Mouse (Mus musculus) CD4-positive, CD25-positive, alpha-beta regulatory T cell, adult 2 months (primary cell): ENCODE measurements around the gene Micall1.

Experiments used
- DNase-seq: peaks from one replicate; pipeline ENCODE4 v3.0.0-alpha.2; 2012; ENCODE audit warnings: low read depth, low spot score

Gene Micall1

DNA sequence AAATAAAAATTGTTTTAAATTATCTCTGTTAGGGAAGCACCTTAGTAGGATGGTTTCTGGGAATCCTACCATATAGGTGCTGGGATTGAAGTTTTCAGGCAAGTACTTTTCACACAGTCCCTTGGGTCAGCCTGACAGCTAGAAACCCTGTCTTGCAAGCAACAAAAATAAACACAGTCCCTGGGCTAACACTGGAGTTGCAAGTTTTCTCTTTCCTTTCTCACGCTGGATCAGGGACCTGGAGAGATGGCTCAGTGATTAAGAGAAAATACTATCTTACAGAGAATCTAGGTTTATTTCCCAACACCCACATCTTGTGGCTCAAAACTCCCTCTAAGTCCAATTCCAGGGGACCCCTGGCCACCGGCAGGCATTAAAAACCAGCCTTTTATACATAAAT is 11.6 kb upstream of the Micall1 start:
- no peak for DNase-seq

DNA sequence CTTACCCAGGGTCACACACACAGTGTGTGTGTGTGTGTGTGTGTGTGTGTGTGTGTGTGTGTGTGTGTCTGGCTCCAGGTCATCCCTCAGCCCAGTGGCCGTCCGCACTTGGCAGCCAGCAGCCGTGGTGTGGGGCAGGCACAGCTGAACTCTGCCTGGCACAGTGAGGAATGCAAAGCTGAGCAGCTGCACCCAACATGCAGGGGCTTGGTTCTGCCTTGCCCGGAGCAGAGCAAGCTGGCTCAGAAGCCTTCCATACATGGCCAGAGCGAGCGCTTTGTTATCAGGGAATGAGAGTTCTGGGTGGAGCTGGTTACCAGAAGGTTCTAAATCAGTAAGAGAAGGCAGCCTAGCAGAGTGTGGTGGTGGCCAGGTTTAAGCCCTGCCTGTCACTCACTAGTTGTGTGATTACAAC is 11.1 kb upstream of the Micall1 start:
- no peak for DNase-seq

DNA sequence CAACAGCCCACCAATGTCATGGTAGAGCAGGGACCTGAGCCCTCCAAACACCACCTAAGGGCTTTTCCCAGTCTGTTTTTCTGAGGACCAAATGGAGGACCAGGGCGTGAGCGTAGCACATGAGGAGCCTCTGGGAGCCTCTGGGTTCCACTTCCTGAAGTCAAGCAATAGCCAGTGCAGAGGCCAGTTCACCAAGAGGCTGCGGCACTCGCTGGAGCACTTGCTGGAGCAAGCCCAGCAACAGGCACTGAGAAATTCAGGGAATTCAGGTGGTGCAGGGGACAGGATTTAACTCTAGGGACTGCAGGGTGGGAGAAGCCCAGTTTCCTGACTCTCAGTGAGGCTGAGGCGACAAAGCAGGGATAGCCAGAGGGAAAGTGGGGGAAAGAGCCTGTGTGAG is 10.5 kb upstream of the Micall1 start:
- DNase-seq, result no peak

DNA sequence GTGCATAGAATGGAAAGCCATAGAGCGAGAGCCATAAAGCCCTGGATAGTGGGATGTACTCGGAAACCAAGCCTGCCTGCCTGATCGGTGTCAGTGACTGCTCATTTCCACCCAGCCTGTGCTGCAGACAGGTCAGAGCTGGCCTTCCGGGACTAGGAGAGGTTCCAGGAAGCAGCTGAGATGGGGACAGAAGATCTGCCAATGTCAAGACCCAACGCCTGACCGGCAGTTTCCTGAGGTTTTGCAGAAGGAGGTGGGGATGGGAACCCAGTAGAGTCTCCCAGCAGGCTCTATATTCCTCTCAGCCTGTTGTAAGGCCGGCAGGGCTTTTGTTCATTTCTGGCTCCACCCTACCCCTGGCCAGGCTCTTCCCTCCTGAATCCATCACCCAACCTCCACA is 9.8 kb upstream of the Micall1 start:
- no peak for DNase-seq

DNA sequence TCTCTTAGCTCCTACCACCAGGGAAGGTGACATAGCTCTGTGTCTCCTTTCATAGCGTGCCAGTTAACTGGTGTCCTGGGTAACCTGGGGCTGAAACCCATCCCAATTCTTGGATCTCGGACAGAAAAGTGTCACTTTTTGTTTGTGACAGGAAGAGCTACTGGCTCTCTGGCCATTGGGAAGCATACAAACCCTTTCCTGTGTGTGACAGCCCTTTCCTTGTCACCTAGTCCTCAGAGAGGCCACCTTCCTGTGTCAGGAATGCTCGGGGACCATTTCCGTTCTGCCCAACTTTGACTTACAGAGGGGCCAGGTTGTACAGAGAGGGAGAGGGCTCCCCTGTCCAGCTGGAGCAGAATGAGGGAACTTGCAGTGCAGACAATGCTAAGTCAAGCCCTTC is 9.2 kb upstream of the Micall1 start:
- DNase-seq, result no peak

DNA sequence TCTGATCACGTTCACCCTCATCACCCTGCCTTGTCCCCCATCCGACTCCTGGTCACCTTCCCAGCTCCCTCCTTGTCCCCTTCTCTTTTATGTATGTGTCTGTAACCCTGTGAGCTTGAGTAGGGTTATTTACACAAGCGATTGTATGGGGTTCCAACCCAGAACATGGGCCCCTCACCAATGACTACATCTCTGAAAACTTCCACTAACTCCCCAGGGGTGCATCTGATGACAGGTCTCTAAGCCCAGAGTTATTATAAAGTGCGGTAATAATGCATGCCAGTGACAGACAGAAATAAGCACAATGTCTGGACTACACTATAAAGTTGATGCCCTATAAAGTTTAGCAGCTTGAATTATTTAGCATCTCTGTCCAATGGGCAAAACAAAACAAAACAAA is 8.3 kb upstream of the Micall1 start:
- no peak for DNase-seq

DNA sequence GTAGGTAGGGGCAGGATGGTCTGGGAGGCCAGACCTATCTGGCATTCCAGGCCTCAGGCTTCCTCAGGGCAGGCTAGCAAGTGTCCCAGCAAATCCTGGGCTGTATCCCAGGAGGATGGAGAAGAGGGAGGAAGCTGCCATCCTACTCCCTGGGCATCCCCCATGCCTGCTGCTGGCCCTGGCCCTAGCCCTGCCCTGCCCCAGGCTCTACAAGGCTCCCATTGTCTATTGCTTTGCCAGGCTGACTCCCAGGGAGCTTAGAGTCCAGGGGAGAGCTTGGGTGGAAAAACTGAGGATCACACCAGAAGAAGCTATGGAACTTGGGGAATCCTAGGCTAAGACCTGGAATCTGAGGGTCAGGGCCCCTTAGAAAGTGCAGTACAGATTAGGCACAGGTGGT is 7.2 kb upstream of the Micall1 start:
- DNase-seq, result no peak

DNA sequence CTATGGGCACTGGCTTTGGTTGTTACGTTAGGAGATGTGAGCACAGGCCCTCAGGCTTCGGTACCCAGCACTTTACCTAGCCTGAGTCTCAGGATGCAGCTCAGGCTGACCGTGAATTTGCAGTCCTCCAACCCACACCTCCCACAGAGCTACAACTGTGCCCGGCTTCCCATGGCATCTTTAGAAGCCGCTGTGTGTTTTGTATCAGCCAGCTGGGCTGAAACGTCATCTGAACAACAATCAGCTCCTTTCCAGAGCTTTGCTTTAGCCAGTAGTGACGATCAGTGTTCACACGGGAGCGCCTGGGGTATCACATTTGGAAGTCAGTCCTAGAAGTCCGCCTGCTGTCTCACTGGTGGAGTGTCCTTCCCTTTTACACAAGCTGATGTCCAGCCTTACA is 5.4 kb upstream of the Micall1 start:
- DNase-seq, result no peak

DNA sequence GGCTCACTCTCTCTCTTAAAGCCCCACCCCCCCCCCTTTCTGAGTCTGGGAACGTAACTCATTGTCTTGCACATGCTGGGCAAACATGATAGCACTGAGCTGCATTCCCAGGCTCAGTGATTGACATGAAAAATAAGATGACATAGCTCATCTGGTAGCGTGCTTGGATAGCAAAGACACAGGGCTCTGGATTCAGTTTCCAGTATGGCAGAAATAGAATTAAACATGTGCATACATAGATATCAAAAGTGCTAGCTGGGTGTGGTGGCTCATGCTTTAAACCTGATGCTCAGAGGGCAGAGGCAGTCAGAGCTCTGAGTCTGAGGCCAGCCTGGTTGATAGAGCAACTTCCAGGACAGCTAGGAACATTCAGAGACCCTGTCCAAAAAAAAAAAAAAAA is 2.9 kb upstream of the Micall1 start:
- DNase-seq, result no peak

DNA sequence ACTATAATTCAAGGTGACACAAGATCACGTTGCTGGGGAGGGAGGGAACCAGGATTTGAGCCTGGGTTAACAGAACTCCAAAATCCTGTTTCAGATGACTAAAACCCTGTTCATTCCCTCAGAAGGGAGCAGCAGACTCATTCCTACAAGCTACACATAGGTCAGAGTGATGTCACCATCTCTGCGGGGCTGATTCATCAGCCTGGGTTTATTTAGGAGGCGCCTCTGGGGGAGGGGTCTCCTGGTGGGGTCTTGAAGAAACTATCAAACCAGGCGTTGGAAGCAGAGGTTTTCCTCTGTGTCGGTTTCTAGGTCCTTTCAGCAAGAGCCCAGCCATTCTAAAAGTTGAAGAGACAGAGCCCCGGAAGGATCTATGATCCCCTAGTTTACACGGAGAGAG is 732 bp upstream of the Micall1 start:
- DNase-seq, result no peak

DNA sequence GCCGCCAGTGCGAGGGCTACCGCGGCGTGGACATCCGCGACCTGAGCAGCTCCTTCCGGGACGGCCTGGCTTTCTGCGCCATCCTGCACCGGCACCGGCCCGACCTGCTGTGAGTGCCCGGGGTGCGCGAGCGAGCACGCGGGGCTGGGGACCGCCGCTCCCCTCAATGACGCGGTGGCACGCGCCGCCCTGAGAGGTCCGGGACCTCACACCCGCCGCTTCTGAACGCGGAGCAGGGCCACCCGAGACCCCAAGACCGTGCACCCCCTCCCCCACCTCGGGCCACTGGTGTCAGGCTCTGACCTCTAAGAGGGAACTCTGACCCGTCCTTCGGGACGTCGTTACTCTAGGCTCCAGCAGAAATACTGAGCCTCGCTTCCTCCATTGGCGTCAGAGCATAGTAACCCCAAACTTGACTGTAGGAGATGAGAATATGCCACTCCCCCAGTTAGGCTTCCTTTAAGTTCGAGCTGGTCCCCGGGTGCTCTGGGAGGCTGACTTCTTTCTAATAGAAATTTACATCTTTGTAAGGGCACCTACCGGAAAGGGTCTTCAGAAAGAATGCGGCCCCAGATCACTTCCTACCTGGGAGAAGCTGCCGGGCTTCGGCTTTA is 730 bp downstream of the Micall1 start:
- DNase-seq, result peak; percentile 62

DNA sequence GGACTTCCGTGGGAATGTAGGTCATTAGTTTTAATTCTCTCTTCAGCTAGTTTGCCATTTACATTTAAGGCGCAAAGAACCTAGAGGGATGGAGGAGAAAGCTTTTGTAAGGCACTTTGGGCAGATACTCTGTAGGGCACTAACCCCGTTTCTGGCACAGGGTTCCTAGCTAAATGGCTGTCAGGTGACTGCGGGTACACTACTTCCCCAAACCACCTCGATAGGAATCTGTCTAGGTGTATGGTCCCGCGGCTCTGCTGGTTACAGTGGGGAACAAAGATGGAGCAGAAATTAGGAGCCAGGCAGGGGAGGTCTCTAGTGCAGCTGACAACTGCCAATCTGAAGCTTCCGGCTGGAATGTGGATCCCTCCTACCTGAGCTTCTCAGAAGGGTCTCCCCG is 1.3 kb downstream of the Micall1 start:
- DNase-seq, result no peak

DNA sequence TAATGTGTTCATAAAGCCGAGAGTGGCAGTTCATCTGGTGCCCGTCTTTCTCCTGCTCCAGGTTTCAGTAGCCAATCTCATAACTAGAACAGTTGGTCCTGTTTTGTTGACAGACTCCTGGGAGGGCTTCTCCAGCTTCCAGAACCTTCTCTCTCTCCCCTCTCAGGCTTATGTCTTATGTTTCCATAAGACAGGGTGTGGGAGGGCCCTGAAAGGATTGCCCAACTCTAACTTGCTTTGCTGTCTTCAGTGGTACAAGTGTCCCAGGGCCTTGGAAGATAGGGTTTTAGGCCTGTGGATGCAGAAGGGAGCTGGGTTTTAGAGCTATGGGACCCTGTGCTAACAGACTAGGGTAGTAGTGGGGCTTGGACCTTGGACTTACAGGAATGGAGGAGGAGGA is 1.8 kb downstream of the Micall1 start:
- DNase-seq, result no peak

DNA sequence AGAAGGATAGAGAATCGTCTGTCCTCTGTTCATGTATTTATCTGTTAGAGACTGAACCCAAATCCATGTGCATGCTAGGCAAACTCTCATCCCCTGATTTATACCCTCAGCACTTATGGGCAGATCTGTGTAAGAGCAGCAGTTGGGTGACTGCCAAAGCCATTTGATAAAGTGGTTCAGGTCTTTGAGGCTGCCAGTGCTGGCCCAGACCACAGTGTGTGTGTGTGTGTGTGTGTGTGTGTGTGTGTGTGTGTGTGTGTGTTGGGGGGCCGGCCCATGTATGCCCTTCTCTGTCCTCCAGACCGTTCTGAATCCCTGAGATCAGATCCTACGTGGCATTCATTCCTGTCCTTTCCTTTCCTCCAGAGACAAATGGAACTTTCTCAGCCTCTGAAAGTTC is 3.1 kb downstream of the Micall1 start:
- DNase-seq, result no peak

DNA sequence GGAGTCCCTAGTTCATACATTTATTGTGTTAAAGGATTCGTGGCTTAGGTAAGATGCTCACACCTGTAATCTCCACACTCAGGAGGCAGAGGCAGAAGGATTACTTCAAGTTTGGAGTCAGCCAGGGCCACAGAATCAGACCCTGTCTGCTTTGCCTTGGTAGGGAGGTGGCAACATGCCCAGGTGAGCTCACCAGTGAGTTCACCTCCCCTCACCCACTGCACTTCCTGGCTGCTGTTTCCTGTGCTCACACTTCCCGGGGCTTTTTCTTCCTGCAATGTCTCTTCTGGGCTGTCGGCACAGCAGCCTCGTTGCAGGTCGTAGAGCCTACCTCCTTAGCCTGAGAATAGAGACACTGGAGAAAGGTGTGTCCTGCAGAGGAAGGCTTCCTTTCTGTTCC is 6.6 kb downstream of the Micall1 start:
- peak; percentile 70 for DNase-seq

DNA sequence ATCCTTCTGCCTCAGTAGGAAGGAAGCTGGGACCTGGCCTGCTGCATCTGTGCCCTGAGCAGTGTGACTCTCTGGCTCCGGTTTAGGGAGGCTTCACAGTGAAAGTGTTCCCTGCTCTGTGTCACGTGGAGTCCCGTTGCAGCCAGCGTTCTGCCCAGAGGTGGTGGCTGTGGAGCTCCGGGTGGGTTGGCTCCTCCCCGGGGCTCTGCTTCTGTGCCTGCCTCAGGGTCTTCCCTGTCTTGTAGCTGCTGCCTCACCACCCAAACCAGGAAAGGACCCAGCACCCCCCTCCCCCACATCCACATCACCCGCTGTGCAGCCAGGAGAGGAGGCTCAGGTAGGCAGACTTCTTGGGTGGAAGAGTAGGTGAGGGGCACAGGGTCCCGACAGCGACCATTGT is 10.8 kb downstream of the Micall1 start:
- no peak for DNase-seq

DNA sequence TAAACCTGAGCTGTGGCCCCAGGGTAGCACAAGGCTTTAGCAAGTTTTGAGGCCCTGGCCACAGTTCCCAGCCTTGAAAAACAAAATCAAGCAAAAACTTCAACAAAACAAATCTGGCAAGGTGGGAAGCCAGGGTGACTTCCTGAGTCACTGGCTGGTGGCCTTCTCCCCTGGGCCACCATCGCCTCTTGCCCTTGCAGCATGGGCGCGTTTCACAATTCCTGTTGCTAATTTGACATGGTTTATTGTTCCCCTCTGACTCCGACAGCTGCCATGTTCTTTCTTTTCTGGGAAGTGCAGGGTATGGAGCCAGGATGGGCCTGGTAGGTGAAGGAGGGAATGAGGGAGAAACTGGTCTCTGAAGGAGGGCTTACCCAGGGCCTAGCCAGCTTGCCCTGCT is 13.4 kb downstream of the Micall1 start:
- DNase-seq, result no peak

DNA sequence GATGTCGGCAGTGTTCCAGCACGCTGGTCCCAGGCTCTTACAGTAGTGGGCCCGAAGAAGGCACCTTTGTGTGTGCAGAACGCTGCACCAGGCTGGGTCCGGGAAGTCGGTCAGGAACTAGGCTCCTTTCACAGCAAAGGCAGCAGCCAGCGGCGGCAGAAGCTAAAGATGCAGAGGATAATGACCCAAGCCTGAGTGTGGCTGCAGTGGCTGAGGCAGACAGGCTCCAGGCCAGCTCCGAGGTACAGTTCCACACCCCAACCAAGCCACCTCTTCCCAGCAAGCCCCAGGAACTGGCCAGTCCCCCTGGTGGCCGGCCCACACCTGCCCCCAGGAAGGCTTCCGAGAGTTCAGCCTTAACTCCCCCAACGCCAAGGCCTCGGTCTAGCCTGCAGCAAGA is 13.8 kb downstream of the Micall1 start:
- no peak for DNase-seq

DNA sequence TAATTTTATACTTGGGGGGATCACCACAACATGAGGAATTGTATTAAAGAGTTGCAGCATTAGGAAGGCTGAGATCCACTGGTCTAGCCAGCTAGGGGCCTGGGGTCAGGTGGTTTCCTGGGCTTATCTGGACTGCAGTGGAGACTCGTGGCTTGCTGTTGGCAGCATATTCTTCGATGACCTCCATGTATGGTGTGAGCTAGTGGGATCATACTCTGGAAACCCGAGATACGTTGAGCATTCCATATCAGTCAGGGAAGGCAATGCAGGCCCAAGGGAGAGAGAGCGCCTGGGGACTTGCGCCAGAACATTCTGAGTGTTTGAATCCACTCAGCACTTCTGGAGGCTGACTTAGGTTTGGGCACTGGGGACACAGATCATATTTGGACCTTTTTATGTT is 15.1 kb downstream of the Micall1 start:
- DNase-seq, result no peak

DNA sequence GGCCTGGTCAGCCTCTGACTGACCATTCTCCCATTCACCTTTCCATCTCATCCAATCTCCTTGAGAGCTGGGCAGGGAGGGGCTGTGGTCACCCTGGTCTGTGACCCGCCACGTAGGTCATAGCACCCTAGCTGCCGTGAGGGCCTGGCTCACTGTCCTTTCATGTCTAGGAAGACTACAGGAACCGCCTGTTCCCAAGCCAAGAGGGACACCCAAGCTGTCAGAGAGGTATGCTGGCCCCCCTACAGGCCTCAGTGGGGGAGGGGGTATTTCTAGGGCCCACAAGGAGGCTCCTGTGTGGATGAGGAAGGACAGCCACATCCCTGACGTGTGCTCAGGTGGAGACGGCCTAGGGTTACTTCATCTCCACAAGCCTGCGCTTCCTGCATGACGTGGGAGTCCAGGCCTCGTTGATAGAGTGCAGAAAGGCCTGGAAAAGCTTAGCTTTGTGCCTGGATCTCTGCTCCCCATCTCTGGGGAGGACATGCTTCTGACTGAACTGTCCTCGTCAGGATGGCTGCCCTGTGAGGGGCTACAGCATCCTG is 15.7 kb downstream of the Micall1 start:
- DNase-seq, result no peak

DNA sequence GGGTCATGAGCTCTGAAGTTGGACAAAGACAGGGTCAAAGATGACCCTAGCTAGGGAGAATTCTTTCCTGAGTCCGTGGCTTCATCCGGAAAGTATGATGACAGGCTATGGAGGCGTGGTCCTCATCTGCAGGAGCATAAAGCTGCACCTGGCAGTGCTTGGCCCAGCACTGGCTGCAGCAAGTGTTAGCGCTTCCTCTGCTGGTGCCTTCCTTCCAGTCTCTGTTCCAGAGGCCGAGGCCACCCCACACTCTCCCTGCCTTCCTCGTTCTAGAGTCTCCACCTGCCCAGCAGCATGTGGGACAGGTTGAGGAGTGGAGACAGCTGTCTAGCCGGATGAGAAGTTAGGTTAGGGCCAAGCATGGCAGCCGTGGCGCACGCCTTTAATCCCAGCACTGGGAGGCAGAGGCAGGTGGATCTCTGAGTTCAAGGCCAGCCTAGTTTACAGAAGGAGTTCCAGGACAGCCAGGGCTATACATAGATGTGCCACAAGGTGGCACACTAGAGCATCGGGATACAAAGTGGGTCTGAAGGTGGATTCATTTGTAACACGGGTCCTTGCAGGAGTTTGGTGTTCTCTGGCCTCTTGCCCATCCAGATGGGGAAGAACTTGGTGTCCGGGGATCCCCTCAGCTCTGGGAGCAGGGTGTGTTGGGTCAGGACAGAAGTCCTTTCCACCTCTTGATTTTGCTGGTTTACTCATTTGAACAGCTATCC is 17.7 kb downstream of the Micall1 start:
- DNase-seq, result peak; percentile 72

DNA sequence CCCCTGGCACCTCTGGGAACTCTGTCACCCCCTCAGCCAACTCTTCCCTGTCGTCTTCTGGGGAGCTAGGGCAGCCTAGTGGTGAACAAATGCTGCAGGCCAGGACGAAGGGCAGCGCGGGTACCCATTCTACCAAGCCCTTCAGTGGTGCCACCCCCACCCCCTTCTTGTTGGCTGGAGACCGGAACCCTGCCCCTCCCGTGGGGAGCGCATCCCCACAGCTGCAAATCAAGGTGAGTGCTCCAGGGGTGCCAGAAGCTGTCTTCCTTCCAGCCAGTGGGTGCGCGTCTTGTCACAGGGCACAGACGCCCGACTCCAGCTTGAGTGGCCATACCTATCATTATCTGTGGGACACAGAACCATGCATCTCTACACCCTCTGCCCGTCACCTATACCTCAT is 18.4 kb downstream of the Micall1 start:
- DNase-seq, result no peak

DNA sequence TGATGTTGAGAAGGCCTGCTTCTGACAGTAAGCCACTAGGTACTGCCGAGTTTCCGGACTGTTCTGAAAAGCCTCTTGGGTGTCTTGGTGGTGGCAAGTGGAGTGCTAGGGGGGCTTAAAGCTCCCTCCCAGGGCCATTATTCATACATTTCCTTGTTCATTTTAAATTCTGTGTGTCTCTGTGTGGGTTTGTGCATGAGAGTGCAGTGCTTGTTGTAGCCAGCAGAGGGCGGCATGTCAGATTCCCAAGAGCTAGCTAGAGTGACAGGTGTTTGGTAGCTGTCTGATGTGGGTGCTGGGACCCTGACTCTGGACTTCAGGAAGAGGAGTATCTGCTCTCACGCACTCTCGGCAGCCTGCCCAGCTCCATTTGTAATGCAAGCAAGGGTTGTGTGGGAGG is 19.5 kb downstream of the Micall1 start:
- DNase-seq, result peak; percentile 50

DNA sequence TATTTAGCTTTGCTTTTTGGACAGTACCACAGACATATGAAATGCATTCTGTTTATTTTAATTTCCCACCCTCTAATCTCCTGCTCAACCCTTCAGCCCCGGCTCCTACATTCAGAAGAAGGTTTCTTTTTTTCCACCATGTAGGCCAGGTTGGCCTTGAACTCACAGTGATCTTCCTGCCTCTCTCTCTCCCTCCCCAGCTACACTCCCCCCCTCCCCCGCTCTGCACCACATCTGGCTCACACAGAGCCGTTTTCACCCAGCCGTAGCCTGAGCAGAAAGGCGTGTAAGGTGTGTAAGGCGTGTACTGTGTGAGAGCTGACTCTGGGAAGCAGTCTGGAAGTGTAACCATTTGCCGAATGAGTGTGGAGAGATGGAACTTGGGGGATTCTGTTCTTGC is 20.6 kb downstream of the Micall1 start:
- DNase-seq, result no peak
